Mouse (Mus musculus) limb, embryonic 15.5 days (tissue): ENCODE measurements at regions not wholly inside any gene's neighbourhood (a gene's known extent, or its start where the extent isn't known, plus 50 kb on each side); places are given as distances from the start of the nearest gene placed in this dataset.
"Not testable (repeated sequence)": the region's sequence is repeated elsewhere in the genome, so short reads cannot be mapped to it uniquely, and the experiment has no call there.

Experiments used
- ATAC-seq: fragments of 200-750 bp; cut with Nextera tagmentation; 2 replicates; pipeline ENCODE4 v1.8.0; 2017; ENCODE audit warnings: low read depth, moderate TSS enrichment; ENCODE audit not compliant: insufficient number of reproducible peaks, low FRiP score, low TSS enrichment
- H3K27ac ChIP-seq: fragments of 300-500 bp; sonication (generic); 2 replicates; pipeline ENCODE4 v1.5.1; 2015; ENCODE audit warnings: moderate library complexity, mild to moderate bottlenecking, inconsistent platforms
- H3K27me3 ChIP-seq: fragments of 300-500 bp; sonication (generic); 2 replicates; pipeline ENCODE4 v1.6.1; 2015; ENCODE audit warnings: inconsistent platforms
- H3K36me3 ChIP-seq: fragments of 300-500 bp; sonication (generic); 2 replicates; pipeline ENCODE4 v1.6.1; 2015; ENCODE audit warnings: inconsistent platforms
- H3K4me1 ChIP-seq: fragments of 300-500 bp; sonication (generic); 2 replicates; pipeline ENCODE4 v1.6.1; 2015; ENCODE audit warnings: inconsistent platforms
- H3K4me2 ChIP-seq: fragments of 300-500 bp; sonication (generic); 2 replicates; pipeline ENCODE4 v1.6.1; 2015; ENCODE audit warnings: mild to moderate bottlenecking, inconsistent platforms
- H3K4me3 ChIP-seq: fragments of 300-500 bp; sonication (generic); 2 replicates; pipeline ENCODE4 v1.5.1; 2015; ENCODE audit warnings: mild to moderate bottlenecking, inconsistent platforms
- H3K9ac ChIP-seq: fragments of 300-500 bp; sonication (generic); 2 replicates; pipeline ENCODE4 v1.6.1; 2015; ENCODE audit warnings: inconsistent platforms
- H3K9me3 ChIP-seq: fragments of 300-500 bp; sonication (generic); 2 replicates; pipeline ENCODE4 v1.6.1; 2016; ENCODE audit warnings: inconsistent platforms
- WGBS: fragments of 180-500 bp; shearing (Covaris S2); methylation state at CpG from one replicate; pipeline ENCODE4 v1.1.7; 2015; 5-methylcytosine and 5-hydroxymethylcytosine counted together

DNA sequence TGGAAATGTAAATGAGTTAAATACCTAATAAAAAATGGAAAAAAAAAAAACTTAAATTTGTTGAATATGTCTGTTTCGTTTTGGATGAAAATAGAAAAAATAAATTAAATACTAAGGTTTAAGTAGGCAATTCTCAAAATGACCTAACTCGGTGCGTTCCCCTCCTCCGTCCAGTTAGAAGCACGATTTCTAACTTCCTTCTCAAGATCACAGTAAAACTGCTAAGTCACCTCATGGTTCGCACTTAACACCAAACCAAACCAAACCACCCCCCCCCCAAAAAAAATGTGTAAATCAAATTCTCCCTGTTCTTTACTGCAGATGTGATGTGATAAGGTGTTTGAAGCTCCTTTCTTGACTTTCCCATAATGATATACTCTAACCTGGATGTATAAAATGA, 303.3 kb downstream of the Rprm start:
- H3K27me3 ChIP-seq, H3K36me3 ChIP-seq, H3K4me1 ChIP-seq, H3K27ac ChIP-seq, H3K4me2 ChIP-seq, ATAC-seq, H3K9me3 ChIP-seq, H3K4me3 ChIP-seq, H3K9ac ChIP-seq: not testable (repeated sequence)
- 87% methylated on average over 3 of the region's 6 CpGs for WGBS

GRCm38 (mm10) chr2:53788599-53788998, 296.8 kb downstream of the Rprm start:
- 81% methylated on average over 3 of the region's 6 CpGs for WGBS
- not testable (repeated sequence) for H3K27ac ChIP-seq

GRCm38 (mm10) chr2:53796605-53797004, 288.7 kb downstream of the Rprm start:
- no peak for ATAC-seq
- no peaks in the 10 kb centered on the region for H3K9me3 ChIP-seq
- no peaks in the 10 kb centered on the region for H3K27me3 ChIP-seq
- WGBS, result 72% methylated on average over 1 of the region's 1 CpGs
- H3K36me3 ChIP-seq, result no peaks in the 10 kb centered on the region
- H3K4me3 ChIP-seq, result no peak overlapping the region
- H3K4me1 ChIP-seq, result no peaks in the 10 kb centered on the region
- H3K4me2 ChIP-seq, result no peak overlapping the region
- no peak overlapping the region for H3K9ac ChIP-seq
- no peak overlapping the region for H3K27ac ChIP-seq

More at GRCm38 (mm10) chr2:53788599-53788998, 296.8 kb downstream of the Rprm start:
- H3K36me3 ChIP-seq, ATAC-seq, H3K9me3 ChIP-seq, H3K9ac ChIP-seq, H3K4me3 ChIP-seq, H3K4me1 ChIP-seq, H3K4me2 ChIP-seq, H3K27me3 ChIP-seq: not testable (repeated sequence)

DNA sequence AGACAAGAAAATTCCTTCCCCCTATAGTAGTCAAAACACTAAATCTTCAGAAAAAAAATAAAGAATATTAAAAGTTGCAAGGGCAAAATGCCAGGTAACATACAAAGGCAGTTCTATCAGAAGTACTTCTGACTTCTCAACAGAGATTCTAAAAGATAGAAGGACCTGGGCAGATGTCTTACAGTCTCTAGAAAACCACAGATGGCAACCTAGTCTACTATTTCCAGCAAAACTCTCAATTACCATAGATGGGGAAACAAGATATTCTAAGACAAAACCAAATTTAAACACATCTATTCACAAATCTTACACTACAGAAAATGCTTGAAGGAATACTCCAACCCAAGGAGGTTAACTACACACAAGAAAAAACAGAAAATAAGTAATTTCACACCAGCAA, 281.7 kb downstream of the Rprm start:
- Histone ChIP-seq H3K9ac (no peak overlapping the region), H3K27me3 (no peaks in the 10 kb centered on the region), H3K36me3 (no peaks in the 10 kb centered on the region), H3K4me3 (no peak overlapping the region), H3K27ac (no peak overlapping the region), H3K4me1 (no peaks in the 10 kb centered on the region), H3K9me3 (no peaks in the 10 kb centered on the region), H3K4me2 (no peak overlapping the region)
- ATAC-seq, result no peak

DNA sequence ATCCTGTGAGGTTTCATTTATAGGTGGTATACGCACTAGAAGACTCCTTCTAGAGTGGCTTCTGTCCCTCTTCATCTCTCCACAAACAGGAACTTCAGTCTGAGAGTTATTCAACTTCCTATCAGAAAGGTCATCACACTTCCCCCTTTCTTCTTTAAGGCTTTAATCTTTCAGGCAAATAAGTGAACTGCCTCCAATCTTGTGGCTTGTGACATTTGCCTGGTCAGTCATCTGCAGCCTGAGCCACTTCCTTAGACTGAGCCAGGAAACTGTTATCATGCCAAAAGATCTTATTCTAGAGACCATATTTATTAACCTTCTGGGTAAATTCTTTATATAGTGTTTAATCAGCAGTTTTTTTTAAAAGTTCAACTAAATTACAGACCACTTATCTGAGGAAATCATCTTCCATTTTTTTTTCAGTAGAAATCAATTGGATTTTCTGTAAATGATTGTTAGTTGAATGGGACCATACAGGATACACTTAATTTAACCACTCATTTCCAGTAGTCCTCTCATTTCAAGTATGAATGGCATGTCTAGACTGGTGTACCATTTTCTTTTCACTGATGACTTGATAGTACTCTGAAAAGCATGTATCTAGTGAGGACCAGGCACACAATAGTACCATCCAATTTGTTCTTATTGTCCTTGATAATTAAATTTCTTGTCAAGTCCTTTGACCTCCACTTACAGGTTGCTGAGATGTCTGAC, 234.4 kb downstream of the Rprm start:
- Histone ChIP-seq H3K27ac (no peak overlapping the region), H3K9me3 (no peaks in the 10 kb centered on the region), H3K36me3 (no peaks in the 10 kb centered on the region), H3K4me2 (no peak overlapping the region), H3K4me1 (no peaks in the 10 kb centered on the region), H3K27me3 (no peaks in the 10 kb centered on the region), H3K4me3 (no peak overlapping the region), H3K9ac (no peak overlapping the region)
- ATAC-seq, result no peak
- WGBS, result 76% methylated on average over 1 of the region's 1 CpGs
